Mouse (Mus musculus) left cerebral cortex, adult 9 months (tissue): ENCODE measurements at regions not wholly inside any gene's neighbourhood (a gene's known extent, or its start where the extent isn't known, plus 50 kb on each side); places are given as distances from the start of the nearest gene placed in this dataset.
A peak's percentile ranks its signal among the peaks of the same experiment; 100 is the strongest.
"Not testable (repeated sequence)": the region's sequence is repeated elsewhere in the genome, so short reads cannot be mapped to it uniquely, and the experiment has no call there.

Experiments used
- DNase-seq, 2 experiments: peaks; one replicate each; pipeline ENCODE4 v3.0.0; 2022; ENCODE audit warnings: low spot score in 2 of 2

DNA sequence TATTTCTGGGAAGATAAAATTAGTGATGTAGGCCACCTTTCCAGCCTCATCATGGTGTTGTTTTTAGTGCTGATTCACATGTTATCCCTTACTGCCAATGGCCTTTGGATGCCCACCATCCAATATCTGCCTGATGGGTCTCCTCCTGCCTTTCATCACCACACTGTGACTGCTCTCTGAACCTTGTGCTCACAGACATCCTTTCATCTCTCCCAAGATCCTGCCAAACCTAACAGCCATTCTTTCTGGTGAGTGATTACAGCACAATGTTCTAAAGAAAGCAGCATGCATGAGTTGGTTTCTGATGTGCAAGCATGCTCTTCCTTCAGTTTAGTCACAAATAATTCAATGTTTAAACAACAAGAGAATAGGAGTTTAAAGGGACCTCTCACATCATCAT, 180.1 kb downstream of the Lyplal1 start:
- no peak for DNase-seq

DNA sequence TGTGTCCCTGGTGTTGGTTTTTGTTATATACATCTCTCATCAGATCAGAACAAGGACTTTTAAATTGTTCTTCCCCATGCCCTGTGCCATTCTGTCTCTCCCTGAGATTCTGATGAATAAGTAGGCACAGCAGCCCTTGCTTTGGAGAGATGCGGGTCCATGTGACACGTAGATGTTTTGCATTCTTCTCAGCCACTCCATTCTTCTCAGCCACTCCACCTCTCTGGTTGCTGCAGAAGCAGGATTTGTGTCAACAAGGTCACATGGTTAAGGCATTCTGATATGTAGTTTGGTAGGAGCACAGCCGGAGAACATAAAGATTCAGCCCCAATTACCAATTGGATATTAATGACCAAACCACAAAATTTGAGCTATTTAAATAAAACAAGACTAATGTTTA, 177.2 kb downstream of the Lyplal1 start:
- no peak for DNase-seq

DNA sequence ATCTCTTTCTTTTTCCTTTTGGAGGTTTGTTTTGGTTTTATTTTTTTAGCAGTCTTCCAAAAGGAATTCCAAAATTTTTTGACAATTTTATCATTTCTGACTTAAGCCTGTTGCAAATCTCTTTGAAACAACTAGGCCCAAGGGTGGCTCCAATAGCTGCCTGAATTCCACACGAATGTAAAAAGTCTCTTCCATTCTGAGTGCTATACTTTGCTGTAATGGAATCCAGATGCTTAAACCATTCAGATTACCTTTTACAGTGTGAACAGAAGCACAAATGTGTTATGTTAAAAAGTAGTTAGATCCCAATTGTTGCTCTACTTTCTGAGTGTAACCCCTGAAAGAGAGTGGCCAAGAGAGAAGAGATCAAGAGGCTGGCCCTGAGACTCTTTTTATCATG, 176.6 kb downstream of the Lyplal1 start:
- no peak for DNase-seq

DNA sequence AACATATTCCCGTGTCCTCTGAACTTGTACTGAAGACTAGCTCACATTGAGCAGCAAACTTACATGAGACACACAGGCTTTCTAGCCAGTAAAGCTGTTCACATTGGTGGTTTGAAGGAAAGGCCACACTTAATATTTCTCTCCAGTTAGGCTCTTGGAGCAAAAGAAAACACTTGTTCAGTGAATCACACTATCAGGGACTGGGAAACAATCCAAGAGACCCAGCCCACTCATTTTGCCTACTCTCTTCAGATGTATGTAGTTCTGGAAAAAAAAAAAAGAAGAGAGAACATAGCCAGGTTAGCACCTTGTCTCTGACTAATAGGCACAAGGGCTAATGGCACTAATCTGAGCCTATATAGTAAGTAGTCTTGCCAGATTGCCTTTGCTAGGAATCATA, 165.9 kb downstream of the Lyplal1 start:
- peak in 1 of 2 experiments; percentile 26 for DNase-seq

GRCm38 (mm10) chr1:185955821-185956220, 161.3 kb downstream of the Lyplal1 start:
- DNase-seq: not testable (repeated sequence)

DNA sequence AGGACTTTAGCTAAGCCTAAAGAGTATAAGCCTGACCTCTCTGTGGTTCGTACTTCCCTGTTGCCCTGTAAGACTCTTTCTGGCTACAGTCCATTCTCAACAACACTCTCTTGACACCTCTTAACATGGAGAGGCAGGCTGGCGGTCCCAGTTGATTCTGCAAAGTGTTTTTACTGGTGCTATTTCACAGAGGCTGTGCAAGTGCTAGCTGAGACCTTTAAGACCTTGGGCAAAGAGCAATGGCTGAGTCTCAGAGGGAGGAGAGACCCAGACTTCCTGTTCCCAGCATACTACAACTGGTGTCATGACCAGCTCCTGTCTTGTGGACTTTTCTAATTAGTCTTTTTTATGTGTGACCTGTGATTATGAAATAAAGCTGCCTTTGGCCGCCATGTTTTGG, 159.6 kb downstream of the Lyplal1 start:
- no peak for DNase-seq

- DNase-seq: no peak
Observed at GRCm38 (mm10) chr1:185958276-185958675, 158.8 kb downstream of the Lyplal1 start.

- peak in 1 of 2 experiments; percentile 13 for DNase-seq
Observed at GRCm38 (mm10) chr1:185962606-185963005, 154.5 kb downstream of the Lyplal1 start.

GRCm38 (mm10) chr1:185963773-185964172, 153.3 kb downstream of the Lyplal1 start:
- DNase-seq: no peak

DNA sequence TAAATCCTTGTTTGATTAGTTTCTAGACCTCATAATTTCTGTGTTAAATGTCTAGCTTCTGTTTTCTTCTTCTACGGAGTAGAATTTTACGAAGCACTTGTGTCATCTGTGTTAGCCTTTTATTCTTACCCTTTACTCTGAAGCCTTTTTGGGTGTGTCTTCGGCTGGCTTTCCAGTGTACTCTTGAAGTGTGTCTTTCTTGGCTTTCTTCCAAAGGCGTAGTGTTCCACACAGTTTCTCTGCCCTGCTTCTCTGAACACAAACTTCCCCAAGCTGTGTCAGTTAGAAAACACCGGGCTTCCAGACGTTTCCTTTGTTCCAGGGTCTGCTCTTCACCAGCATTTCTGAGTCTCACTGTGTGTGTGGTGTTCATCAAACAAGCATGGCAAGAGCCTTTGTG, 152.7 kb downstream of the Lyplal1 start:
- DNase-seq: no peak

DNA sequence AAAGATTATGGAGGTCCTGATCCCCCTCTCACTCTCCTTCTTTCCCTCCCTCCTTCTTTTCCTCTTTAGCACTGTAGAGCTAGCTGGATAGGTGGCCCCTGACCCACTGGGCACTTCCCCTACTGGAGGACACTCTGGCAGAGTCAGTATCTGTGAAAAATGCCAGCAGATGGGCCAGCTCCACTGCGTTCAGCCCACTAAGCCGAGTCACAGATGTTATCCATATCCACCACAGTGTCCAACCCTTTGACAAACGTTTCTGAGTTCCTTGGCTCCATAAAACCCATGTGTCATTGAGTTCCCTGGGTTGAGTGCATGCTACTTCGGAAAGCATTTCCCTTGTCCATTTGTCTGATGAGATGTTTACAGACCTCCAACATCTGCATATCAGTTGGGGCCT, 149.9 kb downstream of the Lyplal1 start:
- no peak for DNase-seq

GRCm38 (mm10) chr1:185967816-185968215, 149.3 kb downstream of the Lyplal1 start:
- no peak for DNase-seq

- no peak for DNase-seq
Observed at GRCm38 (mm10) chr1:185968642-185969041, 148.5 kb downstream of the Lyplal1 start.

DNA sequence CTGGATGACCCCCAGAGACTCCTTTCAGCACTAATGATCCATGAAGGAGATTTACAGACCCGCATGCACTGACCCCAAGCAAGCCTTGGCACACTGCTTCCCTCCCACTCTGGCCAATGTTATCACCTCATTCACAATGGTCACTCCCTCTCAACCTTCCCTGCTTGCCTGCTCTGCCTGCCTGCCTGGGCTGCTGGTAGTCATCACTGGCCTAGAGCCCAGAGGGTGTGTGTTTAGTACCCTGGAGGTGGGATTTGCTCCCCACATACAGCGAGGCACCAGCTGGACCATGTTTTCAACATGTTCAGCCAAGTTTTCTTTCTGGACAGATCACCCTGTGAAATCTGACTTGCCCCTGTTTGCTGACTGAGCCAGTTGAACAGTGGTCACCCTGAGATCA, 147.9 kb downstream of the Lyplal1 start:
- DNase-seq: no peak

DNA sequence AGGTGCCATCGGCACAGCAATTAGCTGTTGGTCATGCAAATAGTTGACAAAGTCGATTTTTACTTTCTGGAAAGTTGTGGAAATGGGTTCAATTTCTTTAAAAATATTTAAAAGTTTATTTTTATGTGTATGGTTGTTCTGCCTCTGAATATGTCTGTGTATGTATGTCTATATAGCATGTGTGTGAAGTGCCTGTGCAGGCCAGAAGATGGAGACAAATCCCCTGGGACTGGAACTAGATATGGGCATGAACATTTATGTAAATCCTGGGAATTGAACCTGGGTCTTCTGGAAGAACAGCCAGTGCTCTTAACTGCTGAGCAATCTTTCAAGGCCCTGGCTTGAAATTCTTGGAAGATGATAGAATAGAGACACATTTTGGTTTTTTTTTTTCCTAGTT, 140.0 kb downstream of the Lyplal1 start:
- no peak for DNase-seq

- no peak for DNase-seq
Observed at GRCm38 (mm10) chr1:185989432-185989831, 127.7 kb downstream of the Lyplal1 start.

GRCm38 (mm10) chr1:186000066-186000465, 117.0 kb downstream of the Lyplal1 start:
- not testable (repeated sequence) for DNase-seq

- DNase-seq: no peak
Observed at GRCm38 (mm10) chr1:186013413-186013812, 103.7 kb downstream of the Lyplal1 start.

- DNase-seq: no peak
Observed at GRCm38 (mm10) chr1:186014166-186014565, 102.9 kb downstream of the Lyplal1 start.

GRCm38 (mm10) chr1:186015831-186016561, 101.1 kb downstream of the Lyplal1 start:
- DNase-seq: no peak

GRCm38 (mm10) chr1:186017547-186017946, 99.6 kb downstream of the Lyplal1 start:
- DNase-seq: no peak

DNA sequence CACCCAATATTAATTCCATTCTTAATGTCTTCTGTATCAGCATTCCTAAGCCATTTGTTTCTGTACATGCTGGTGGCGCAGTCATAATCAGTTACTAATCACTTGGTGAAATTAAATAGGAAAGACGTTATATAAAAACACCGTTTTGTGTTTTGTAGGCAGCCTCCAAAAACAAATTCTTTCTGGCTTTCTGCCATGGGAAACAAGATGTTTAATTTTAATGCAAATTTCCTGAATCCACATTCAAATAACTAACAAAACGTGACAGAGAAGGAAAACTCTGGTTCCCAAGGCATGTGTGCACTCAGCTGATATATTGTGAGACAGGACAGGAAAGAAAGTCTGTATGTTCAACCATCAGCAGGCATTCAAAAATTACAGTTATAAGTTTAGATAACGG, 97.6 kb downstream of the Lyplal1 start:
- DNase-seq: no peak

DNA sequence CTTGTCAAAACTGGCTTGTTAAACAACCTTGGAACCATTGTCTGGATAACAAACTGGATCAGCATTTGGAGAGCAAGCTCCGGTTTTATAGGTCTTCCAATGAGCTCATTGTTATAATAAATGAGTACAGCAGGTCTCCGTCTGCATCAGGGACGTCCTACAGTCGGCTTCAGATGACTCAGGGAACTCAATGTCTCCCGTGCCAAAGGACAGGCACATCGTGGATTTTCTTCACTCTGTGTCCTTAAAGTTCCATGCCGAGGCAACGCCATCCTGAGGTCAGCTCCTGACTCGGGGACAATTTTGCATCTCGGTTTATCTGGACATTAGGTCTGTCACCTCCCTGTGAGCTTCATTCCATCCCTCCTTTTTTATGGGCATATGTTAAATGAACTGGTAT, 85.2 kb downstream of the Lyplal1 start:
- no peak for DNase-seq

GRCm38 (mm10) chr1:186034443-186034842, 82.7 kb downstream of the Lyplal1 start:
- no peak for DNase-seq
